Mouse (Mus musculus) liver, postnatal 0 days (tissue): ENCODE measurements around the gene Gm20517. TPM values are rescaled to one million over a fixed set of nuclear protein-coding genes. Genes with fewer than 3 reads are reported as not detected.
"Not testable (repeated sequence)": the region's sequence is repeated elsewhere in the genome, so short reads cannot be mapped to it uniquely, and the experiment has no call there.

Source experiments
- ATAC-seq: fragments of 200-750 bp; cut with Nextera tagmentation; 2 replicates; pipeline ENCODE4 v1.8.0; 2017; ENCODE audit warnings: mild to moderate bottlenecking, moderate library complexity
- DNase-seq: peaks from one replicate; pipeline ENCODE4 v3.0.0-alpha.2; 2016
- H3K27ac ChIP-seq: fragments of 300-500 bp; sonication (generic); 2 replicates; pipeline ENCODE4 v1.5.1; 2014; ENCODE audit warnings: antibody characterized with exemption, moderate library complexity, mild to moderate bottlenecking, low read depth
- H3K27me3 ChIP-seq: fragments of 300-500 bp; sonication (generic); 2 replicates; pipeline ENCODE4 v1.6.1; 2014; ENCODE audit warnings: low read length, control low read depth, mixed read lengths; ENCODE audit not compliant: insufficient read depth
- H3K36me3 ChIP-seq: fragments of 300-500 bp; sonication (generic); replicated peaks from 2 replicates; pipeline ENCODE4 v1.6.1; 2014; ENCODE audit warnings: mild to moderate bottlenecking, control low read depth, low read length, moderate library complexity, mixed read lengths; ENCODE audit not compliant: insufficient read depth
- H3K4me1 ChIP-seq: fragments of 300-500 bp; sonication (generic); 2 replicates; pipeline ENCODE4 v1.6.1; 2014; ENCODE audit warnings: antibody characterized with exemption, mild to moderate bottlenecking, control low read depth; ENCODE audit not compliant: insufficient read depth
- H3K4me2 ChIP-seq: fragments of 300-500 bp; sonication (generic); 2 replicates; pipeline ENCODE4 v1.6.1; 2014; ENCODE audit warnings: low read depth, mild to moderate bottlenecking, low read length, moderate library complexity, mixed read lengths
- H3K4me3 ChIP-seq: fragments of 300-500 bp; sonication (generic); 2 replicates; pipeline ENCODE4 v1.5.1; 2014; ENCODE audit warnings: low read depth, low read length
- H3K9ac ChIP-seq: fragments of 300-500 bp; sonication (generic); replicated peaks from 2 replicates; pipeline ENCODE4 v1.6.1; 2014; ENCODE audit warnings: mild to moderate bottlenecking, moderate library complexity
- H3K9me3 ChIP-seq: fragments of 300-500 bp; sonication (generic); 2 replicates; pipeline ENCODE4 v1.6.1; 2016; ENCODE audit warnings: mild to moderate bottlenecking, control low read depth, low read length, mixed read lengths
- CTCF ChIP-seq: sonication (generic); IDR thresholded peaks from 2 replicates; pipeline ENCODE4 v1.5.1; 2016; ENCODE audit warnings: antibody characterized with exemption, low read depth
- EP300 ChIP-seq: IDR thresholded peaks from 2 replicates; pipeline ENCODE4 v1.6.1; 2016; ENCODE audit warnings: antibody characterized with exemption, low read depth, mild to moderate bottlenecking
- WGBS: fragments of 180-500 bp; shearing (Covaris S2); extraction: QIAGEN DNeasy Blood & Tissue Kit; methylation state at CpG from one replicate; pipeline ENCODE4 v1.1.7; 2014; ENCODE audit not compliant: insufficient replicate concordance; 5-methylcytosine and 5-hydroxymethylcytosine counted together
- polyA plus RNA-seq: library from polyadenylated mRNA; unstranded; fragments of >200 nt; fragmentation: Nextera tagmentation; extraction: Ambion mirVana; gene quantifications from 2 replicates; pipeline ENCODE4 v1.2.1, GENCODE M21; 2015

Gm20517 gene
- polyA plus RNA-seq, 1 experiment from 2014 or later: 0.79 TPM

GRCm38 (mm10) chr17:47646683-47647082 is 35.3 kb downstream of the Gm20517 start:
- WGBS: 82% methylated on average over 1 of the region's 1 CpGs
- no peak overlapping the region for H3K4me2 ChIP-seq
- no peak overlapping the region for H3K27ac ChIP-seq
- H3K4me3 ChIP-seq: no peak overlapping the region
- ATAC-seq (peak; percentile 56), DNase-seq (peak; percentile 89)
- H3K27me3 ChIP-seq: no peaks in the 10 kb centered on the region
- H3K36me3 ChIP-seq: no peaks in the 10 kb centered on the region
- no peaks in the 10 kb centered on the region for H3K9me3 ChIP-seq
- TF ChIP-seq EP300 (no peak), CTCF (peak; percentile 86)
- no peaks in the 10 kb centered on the region for H3K4me1 ChIP-seq
- no peak overlapping the region for H3K9ac ChIP-seq

DNA sequence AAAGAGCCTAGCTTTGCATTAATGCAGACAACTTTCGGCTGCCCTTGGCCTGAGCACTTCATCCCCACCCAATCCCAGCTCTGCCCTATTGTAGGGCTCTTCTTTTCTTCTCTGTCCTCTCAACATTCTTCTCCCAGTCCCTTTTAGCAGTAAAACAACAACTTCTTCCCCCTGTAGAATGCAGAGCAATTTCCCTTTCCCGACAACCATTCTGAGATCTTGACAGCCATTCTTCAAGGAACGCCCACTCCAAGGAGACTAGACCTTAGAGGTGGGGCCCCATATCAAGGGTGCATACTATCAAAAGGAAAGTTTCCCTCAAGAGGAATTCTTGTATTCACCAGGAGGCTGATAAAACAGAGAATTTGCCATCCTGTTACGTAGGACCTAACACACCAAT is 37.6 kb downstream of the Gm20517 start:
- H3K27me3 ChIP-seq: no peaks in the 10 kb centered on the region
- no peaks in the 10 kb centered on the region for H3K9me3 ChIP-seq
- no peaks in the 10 kb centered on the region for H3K4me1 ChIP-seq
- DNase-seq (no peak), ATAC-seq (no peak)
- 67% methylated on average over 4 of the region's 4 CpGs for WGBS
- H3K36me3 ChIP-seq: no peaks in the 10 kb centered on the region
- H3K27ac ChIP-seq: no peak overlapping the region
- no peak overlapping the region for H3K4me3 ChIP-seq
- no peak overlapping the region for H3K9ac ChIP-seq
- no peak overlapping the region for H3K4me2 ChIP-seq
- TF ChIP-seq EP300 (no peak), CTCF (no peak)

GRCm38 (mm10) chr17:47651953-47652352 is 40.6 kb downstream of the Gm20517 start:
- Histone ChIP-seq H3K4me3 (no peak overlapping the region), H3K4me2 (no peak overlapping the region), H3K9ac (no peak overlapping the region), H3K27me3 (no peaks in the 10 kb centered on the region), H3K4me1 (no peaks in the 10 kb centered on the region), H3K9me3 (no peaks in the 10 kb centered on the region), H3K36me3 (no peaks in the 10 kb centered on the region), H3K27ac (no peak overlapping the region)
- 85% methylated on average over 2 of the region's 2 CpGs for WGBS
- DNase-seq (no peak), ATAC-seq (no peak)
- TF ChIP-seq CTCF (no peak), EP300 (no peak)

GRCm38 (mm10) chr17:47654346-47654745 is 43.0 kb downstream of the Gm20517 start:
- H3K27me3 ChIP-seq, H3K4me1 ChIP-seq, ATAC-seq, H3K4me3 ChIP-seq, H3K27ac ChIP-seq, H3K9me3 ChIP-seq, DNase-seq, H3K4me2 ChIP-seq, H3K9ac ChIP-seq, H3K36me3 ChIP-seq: not testable (repeated sequence)
- 87% methylated on average over 8 of the region's 8 CpGs for WGBS

DNA sequence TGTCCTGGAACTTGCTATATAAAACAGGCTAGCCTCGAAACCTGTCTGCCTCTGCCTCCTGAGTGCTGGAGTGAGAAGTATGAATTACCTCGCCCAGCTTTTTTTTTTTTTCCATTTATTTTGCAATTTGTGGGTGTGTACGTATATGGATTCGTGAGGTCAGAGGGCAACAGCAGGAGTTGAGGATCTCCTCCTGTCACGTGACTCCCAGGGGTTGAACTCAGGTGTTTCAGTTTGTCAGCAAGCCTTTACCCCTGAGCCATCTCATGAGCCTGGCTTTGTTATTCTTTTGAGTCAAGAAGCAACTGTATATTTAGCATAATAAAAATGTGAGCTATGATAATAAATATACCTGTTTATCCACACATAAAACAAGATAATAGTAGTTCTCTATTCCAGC is 44.3 kb downstream of the Gm20517 start:
- 0 out of 2 replicates have a peak, but pooled peaks cover 3% of the 10 kb centered on the region for H3K4me1 ChIP-seq
- TF ChIP-seq CTCF (no peak), EP300 (no peak)
- DNase-seq (peak; percentile 33), ATAC-seq (peak; percentile 64; the same call in 1 of the 2 replicates)
- WGBS: 77% methylated on average over 5 of the region's 5 CpGs
- H3K4me2 ChIP-seq: no peak overlapping the region
- no peaks in the 10 kb centered on the region for H3K27me3 ChIP-seq
- no peak overlapping the region for H3K4me3 ChIP-seq
- no peak overlapping the region for H3K27ac ChIP-seq
- no peak overlapping the region for H3K9ac ChIP-seq
- H3K9me3 ChIP-seq: no peaks in the 10 kb centered on the region
- no peaks in the 10 kb centered on the region for H3K36me3 ChIP-seq

DNA sequence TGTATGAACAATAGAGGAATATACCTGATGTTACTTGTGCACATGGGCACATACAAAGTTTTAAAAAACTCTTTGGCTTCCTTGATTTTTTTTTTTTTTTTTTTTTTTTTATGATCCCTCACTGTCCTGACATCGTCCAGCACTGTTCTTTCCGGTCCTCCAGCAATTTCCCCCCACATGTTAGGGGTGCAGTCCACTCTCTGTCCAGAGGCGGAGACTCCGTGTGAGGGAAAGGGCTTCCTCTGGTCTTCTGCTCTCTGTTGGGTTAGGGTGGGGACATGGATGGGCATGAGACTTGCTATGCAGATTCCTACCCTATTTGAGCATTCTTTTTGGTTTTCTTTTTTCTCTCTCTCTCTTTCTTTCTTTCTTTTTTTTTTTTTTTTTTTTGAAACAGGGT is 46.5 kb downstream of the Gm20517 start:
- WGBS: 83% methylated on average over 4 of the region's 4 CpGs
- Histone ChIP-seq H3K4me1 (0 out of 2 replicates have a peak, but pooled peaks cover 3% of the 10 kb centered on the region), H3K4me2 (no peak overlapping the region), H3K4me3 (no peak overlapping the region), H3K9me3 (no peaks in the 10 kb centered on the region), H3K9ac (no peak overlapping the region), H3K36me3 (no peaks in the 10 kb centered on the region), H3K27ac (no peak overlapping the region), H3K27me3 (no peaks in the 10 kb centered on the region)
- no peak for DNase-seq
- TF ChIP-seq CTCF (no peak), EP300 (no peak)
- no peak for ATAC-seq

DNA sequence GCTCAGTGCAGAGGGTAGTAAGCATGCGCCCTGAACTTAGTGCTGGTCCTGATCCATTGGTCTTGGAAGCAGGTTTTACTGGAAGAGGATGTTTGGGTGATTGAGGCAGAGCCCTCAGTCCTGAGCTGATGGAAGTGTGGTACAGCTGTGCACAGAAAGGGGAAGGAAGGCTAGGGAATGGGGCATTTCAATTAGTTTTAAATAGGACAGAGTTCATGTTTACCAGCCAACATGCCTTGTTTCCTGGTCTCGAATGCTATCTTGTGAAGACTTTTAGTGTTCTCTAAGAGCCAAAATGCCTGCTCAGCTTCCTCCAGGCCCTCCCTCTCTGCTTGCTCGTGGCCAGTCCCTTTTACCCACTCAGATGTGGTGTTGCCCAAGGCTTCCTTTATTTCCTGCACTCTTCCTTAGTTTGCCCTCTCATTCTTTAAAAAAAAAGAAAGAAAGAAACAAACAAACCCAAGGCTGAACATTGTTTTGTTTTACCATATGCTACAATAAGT is 47.4 kb downstream of the Gm20517 start:
- Histone ChIP-seq H3K27me3 (no peaks in the 10 kb centered on the region), H3K36me3 (no peaks in the 10 kb centered on the region), H3K4me2 (no peak overlapping the region), H3K27ac (no peak overlapping the region), H3K9me3 (no peaks in the 10 kb centered on the region), H3K4me1 (0 out of 2 replicates have a peak, but pooled peaks cover 3% of the 10 kb centered on the region), H3K4me3 (no peak overlapping the region), H3K9ac (no peak overlapping the region)
- ATAC-seq (no peak), DNase-seq (no peak)
- 47% methylated on average over 3 of the region's 3 CpGs for WGBS
- TF ChIP-seq CTCF (no peak), EP300 (no peak)
